Mouse (Mus musculus) bone marrow, adult 2 months (tissue): ENCODE measurements around the gene Chrna1.

Experiments
- CTCF ChIP-seq: fragments of 200-500 bp; IDR thresholded peaks from 2 replicates; pipeline ENCODE4 v1.5.1; 2011; ENCODE audit warnings: low read length, control low read depth; ENCODE audit not compliant: control insufficient read depth, insufficient read depth
- POLR2A ChIP-seq: fragments of 200-500 bp; IDR thresholded peaks from 2 replicates; pipeline ENCODE4 v1.6.1; 2011; ENCODE audit warnings: low read depth, mild to moderate bottlenecking, control low read depth, low read length, borderline replicate concordance; ENCODE audit not compliant: control insufficient read depth

GRCm38 (mm10) chr2:73561665-73562063 is 18.5 kb downstream of the Chrna1 start:
- TF ChIP-seq POLR2A (no peak), CTCF (peak; percentile 56)
